Mouse (Mus musculus): Measurements from ENCODE around the gene Insr.
"Not testable (repeated sequence)": the region's sequence is repeated elsewhere in the genome, so short reads cannot be mapped to it uniquely, and the experiment has no call there.

Gene Insr

GRCm38 (mm10) chr8:3278934-3279720 lies at the start of gene Insr:
Insr (minus strand) TSS chr8:3279617.
- peak; percentile 95 for DNase-seq (ENCODE audit: extremely low spot score, low spot score)

GRCm38 (mm10) chr8:3327538-3328245 lies 48.3 kb upstream of the Insr start:
- DNase-seq (ENCODE audit: extremely low spot score, low spot score): no peak

GRCm38 (mm10) chr8:3327056-3327455 lies 47.6 kb upstream of the Insr start:
- DNase-seq (ENCODE audit: extremely low spot score, low spot score): no peak

GRCm38 (mm10) chr8:3324253-3324652 lies 44.8 kb upstream of the Insr start:
- no peak for DNase-seq (ENCODE audit: extremely low spot score, low spot score)

GRCm38 (mm10) chr8:3319267-3319666 lies 39.9 kb upstream of the Insr start:
- DNase-seq (ENCODE audit: extremely low spot score, low spot score): not testable (repeated sequence)

- no peak for DNase-seq (ENCODE audit: extremely low spot score, low spot score)
Measured at GRCm38 (mm10) chr8:3316585-3316984, 37.2 kb upstream of the Insr start.

GRCm38 (mm10) chr8:3314345-3314744 lies 34.9 kb upstream of the Insr start:
- DNase-seq (ENCODE audit: extremely low spot score, low spot score): no peak

- DNase-seq (ENCODE audit: extremely low spot score, low spot score): no peak
Measured at GRCm38 (mm10) chr8:3313843-3314242, 34.4 kb upstream of the Insr start.

- DNase-seq (ENCODE audit: extremely low spot score, low spot score): not testable (repeated sequence)
Measured at GRCm38 (mm10) chr8:3313417-3313816, 34.0 kb upstream of the Insr start.

- DNase-seq (ENCODE audit: extremely low spot score, low spot score): no peak
Measured at GRCm38 (mm10) chr8:3311482-3311881, 32.1 kb upstream of the Insr start.

GRCm38 (mm10) chr8:3309636-3310035 lies 30.2 kb upstream of the Insr start:
- DNase-seq (ENCODE audit: extremely low spot score, low spot score): no peak

GRCm38 (mm10) chr8:3308205-3308800 lies 28.9 kb upstream of the Insr start:
- not testable (repeated sequence) for DNase-seq (ENCODE audit: extremely low spot score, low spot score)

- DNase-seq (ENCODE audit: extremely low spot score, low spot score): no peak
Measured at GRCm38 (mm10) chr8:3302131-3302530, 22.7 kb upstream of the Insr start.

GRCm38 (mm10) chr8:3299322-3299721 lies 19.9 kb upstream of the Insr start:
- peak; percentile 6 for DNase-seq (ENCODE audit: extremely low spot score, low spot score)

GRCm38 (mm10) chr8:3285824-3286223 lies 6.4 kb upstream of the Insr start:
- no peak for DNase-seq (ENCODE audit: extremely low spot score, low spot score)

- no peak for DNase-seq (ENCODE audit: extremely low spot score, low spot score)
Measured at GRCm38 (mm10) chr8:3284656-3285055, 5.2 kb upstream of the Insr start.

GRCm38 (mm10) chr8:3281296-3281695 lies 1.9 kb upstream of the Insr start:
- DNase-seq (ENCODE audit: extremely low spot score, low spot score): no peak

- peak; percentile 21 for DNase-seq (ENCODE audit: extremely low spot score, low spot score)
Measured at GRCm38 (mm10) chr8:3280266-3280910, 971 bp upstream of the Insr start.

GRCm38 (mm10) chr8:3279721-3280077 lies 282 bp upstream of the Insr start:
- no peak for DNase-seq (ENCODE audit: extremely low spot score, low spot score)

GRCm38 (mm10) chr8:3278181-3278820 lies 1.1 kb downstream of the Insr start:
- DNase-seq (ENCODE audit: extremely low spot score, low spot score): peak; percentile 19

- no peak for DNase-seq (ENCODE audit: extremely low spot score, low spot score)
Measured at GRCm38 (mm10) chr8:3277266-3277665, 2.2 kb downstream of the Insr start.

All from neural tube, embryonic 10.5 days (tissue).